Mouse (Mus musculus) kidney, postnatal 0 days (tissue): ENCODE results near the gene Ifitm10. TPM values are rescaled to one million over a fixed set of nuclear protein-coding genes. Genes with fewer than 3 reads are reported as not detected.

Experiments
- ATAC-seq: fragments of 200-750 bp; cut with Nextera tagmentation; replicated peaks from 2 replicates; pipeline ENCODE4 v1.8.0; 2017; ENCODE audit warnings: low read depth, moderate number of reproducible peaks, moderate TSS enrichment, moderate library complexity; ENCODE audit not compliant: low FRiP score
- DNase-seq: peaks from one replicate; pipeline ENCODE4 v3.0.0-alpha.2; 2016; ENCODE audit warnings: low spot score
- H3K27ac ChIP-seq: fragments of 300-500 bp; sonication (generic); 2 replicates; pipeline ENCODE4 v1.5.1; 2014; ENCODE audit warnings: mild to moderate bottlenecking
- H3K27me3 ChIP-seq: fragments of 300-500 bp; sonication (generic); 2 replicates; pipeline ENCODE4 v1.6.1; 2014; ENCODE audit warnings: low read length, mixed read lengths; ENCODE audit not compliant: insufficient read depth
- H3K36me3 ChIP-seq: fragments of 300-500 bp; sonication (generic); 2 replicates; pipeline ENCODE4 v1.6.1; 2014; ENCODE audit warnings: low read length, mixed read lengths; ENCODE audit not compliant: insufficient read depth
- H3K4me1 ChIP-seq: fragments of 300-500 bp; sonication (generic); replicated peaks from 2 replicates; pipeline ENCODE4 v1.6.1; 2014; ENCODE audit warnings: antibody characterized with exemption, low read length, mixed read lengths; ENCODE audit not compliant: insufficient read depth
- H3K4me2 ChIP-seq: fragments of 300-500 bp; sonication (generic); 2 replicates; pipeline ENCODE4 v1.6.1; 2014; ENCODE audit warnings: mild to moderate bottlenecking, low read length, moderate library complexity, mixed read lengths
- H3K4me3 ChIP-seq: fragments of 300-500 bp; sonication (generic); replicated peaks from 2 replicates; pipeline ENCODE4 v1.5.1; 2014; ENCODE audit warnings: low read depth, low read length
- H3K9ac ChIP-seq: fragments of 300-500 bp; sonication (generic); 2 replicates; pipeline ENCODE4 v1.6.1; 2014; ENCODE audit warnings: low read depth, low read length
- H3K9me3 ChIP-seq: fragments of 300-500 bp; sonication (generic); replicated peaks from 2 replicates; pipeline ENCODE4 v1.6.1; 2016; ENCODE audit warnings: low read length, inconsistent platforms, mixed read lengths
- CTCF ChIP-seq: IDR thresholded peaks from 2 replicates; pipeline ENCODE4 v1.5.1; 2016; ENCODE audit warnings: antibody characterized with exemption, low read depth, mild to moderate bottlenecking, moderate library complexity
- WGBS: fragments of 180-500 bp; shearing (Covaris S2); extraction: QIAGEN DNeasy Blood & Tissue Kit; methylation state at CpG from one replicate; pipeline ENCODE4 v1.1.7; 2014; 5-methylcytosine and 5-hydroxymethylcytosine counted together
- polyA plus RNA-seq: library from polyadenylated mRNA; unstranded; fragments of >200 nt; fragmentation: Nextera tagmentation; extraction: Ambion mirVana; gene quantifications from 2 replicates; pipeline ENCODE4 v1.2.1, GENCODE M21; 2015

Gene Ifitm10
- polyA plus RNA-seq, 1 experiment from 2014 or later: 3.6 TPM

DNA sequence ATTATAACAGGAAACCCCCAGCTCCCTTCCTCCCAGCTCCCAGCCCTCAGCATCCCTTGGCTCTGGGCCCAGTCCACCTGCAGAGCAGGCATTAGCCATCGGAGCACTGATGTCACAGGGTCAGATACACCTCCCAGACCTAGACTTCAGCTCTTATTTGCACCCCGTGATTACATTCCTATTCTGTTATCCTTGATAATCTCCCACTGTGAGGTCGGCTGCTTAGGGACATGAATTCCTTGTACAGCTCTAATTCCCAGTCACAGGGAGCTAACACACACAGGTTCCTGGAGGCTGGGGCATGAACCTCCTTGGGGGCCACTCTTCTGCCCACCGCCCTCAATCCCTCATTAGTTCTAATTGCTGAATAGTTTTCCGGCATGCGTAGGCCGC is 27.2 kb upstream of the Ifitm10 start:
- no peak for TF ChIP-seq CTCF
- DNase-seq (peak; percentile 49), ATAC-seq (peak; percentile 63)
- Histone ChIP-seq H3K27me3 (no peaks in the 10 kb centered on the region), H3K9ac (no peak overlapping the region), H3K4me1 (no peaks in the 10 kb centered on the region), H3K4me2 (no peak overlapping the region), H3K27ac (peak overlapping the region; percentile 43), H3K36me3 (no peaks in the 10 kb centered on the region), H3K4me3 (no peak overlapping the region), H3K9me3 (no peaks in the 10 kb centered on the region)
- WGBS: 36% methylated on average over 7 of the region's 7 CpGs

DNA sequence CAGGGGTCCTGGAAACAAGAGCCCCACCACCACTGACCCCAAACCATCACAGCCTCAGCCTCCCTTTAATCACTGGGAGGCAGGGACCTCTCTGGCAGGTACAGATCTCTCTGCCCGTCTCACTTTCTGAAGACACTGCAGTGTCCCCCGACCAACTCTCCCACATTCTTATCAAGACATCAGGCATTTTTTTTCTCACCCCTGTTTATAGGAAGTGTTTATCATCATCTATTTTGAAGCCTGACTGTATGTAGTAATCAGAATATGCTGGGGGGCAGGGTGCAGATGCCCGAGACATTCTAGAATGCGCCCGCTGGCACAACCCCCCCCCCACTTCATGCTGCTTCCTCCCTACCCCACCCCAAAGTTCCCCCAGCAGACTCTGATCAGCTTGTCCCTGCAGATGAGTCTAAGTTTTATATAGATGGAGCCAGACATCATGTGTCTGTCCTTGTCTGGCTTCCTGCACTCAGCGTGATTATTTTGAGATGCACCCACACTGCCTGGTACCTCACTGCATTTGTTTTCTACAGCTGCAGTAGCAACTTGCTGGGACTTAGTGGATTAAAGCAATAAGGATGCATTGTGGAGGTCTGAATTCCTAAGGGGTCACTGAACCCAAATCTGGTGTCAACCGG is 26.7 kb upstream of the Ifitm10 start:
- no peak for TF ChIP-seq CTCF
- H3K4me2 ChIP-seq: no peak overlapping the region
- H3K36me3 ChIP-seq: no peaks in the 10 kb centered on the region
- DNase-seq: no peak
- H3K27me3 ChIP-seq: no peaks in the 10 kb centered on the region
- peak overlapping the region; percentile 44 for H3K27ac ChIP-seq
- no peak overlapping the region for H3K9ac ChIP-seq
- no peaks in the 10 kb centered on the region for H3K4me1 ChIP-seq
- ATAC-seq: no peak
- H3K4me3 ChIP-seq: no peak overlapping the region
- 38% methylated on average over 7 of the region's 7 CpGs for WGBS
- H3K9me3 ChIP-seq: no peaks in the 10 kb centered on the region

DNA sequence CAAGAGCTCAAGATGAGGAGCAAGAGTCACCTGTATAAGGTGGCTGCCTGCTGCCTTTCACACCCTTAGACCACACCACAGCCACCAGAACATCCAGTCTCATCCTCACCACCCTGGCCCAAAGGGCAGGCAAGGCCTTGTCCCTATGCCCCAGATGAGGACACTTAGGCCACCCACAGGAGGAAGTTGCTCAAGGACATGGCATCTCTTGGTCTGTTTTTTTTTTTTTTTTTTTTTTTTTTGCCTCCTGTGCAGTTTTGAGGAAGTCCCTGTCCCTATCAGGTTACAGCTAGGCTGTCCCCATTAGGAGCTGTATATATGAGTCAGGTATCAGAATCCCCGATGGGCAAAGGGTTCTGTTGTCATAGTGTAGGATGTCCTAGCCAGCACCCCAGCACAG is 25.7 kb upstream of the Ifitm10 start:
- 41% methylated on average over 1 of the region's 1 CpGs for WGBS
- DNase-seq (no peak), ATAC-seq (no peak)
- Histone ChIP-seq H3K9ac (no peak overlapping the region), H3K9me3 (no peaks in the 10 kb centered on the region), H3K27me3 (no peaks in the 10 kb centered on the region), H3K27ac (no peak overlapping the region), H3K4me2 (no peak overlapping the region), H3K4me1 (no peaks in the 10 kb centered on the region), H3K4me3 (no peak overlapping the region), H3K36me3 (no peaks in the 10 kb centered on the region)
- TF ChIP-seq CTCF: no peak

DNA sequence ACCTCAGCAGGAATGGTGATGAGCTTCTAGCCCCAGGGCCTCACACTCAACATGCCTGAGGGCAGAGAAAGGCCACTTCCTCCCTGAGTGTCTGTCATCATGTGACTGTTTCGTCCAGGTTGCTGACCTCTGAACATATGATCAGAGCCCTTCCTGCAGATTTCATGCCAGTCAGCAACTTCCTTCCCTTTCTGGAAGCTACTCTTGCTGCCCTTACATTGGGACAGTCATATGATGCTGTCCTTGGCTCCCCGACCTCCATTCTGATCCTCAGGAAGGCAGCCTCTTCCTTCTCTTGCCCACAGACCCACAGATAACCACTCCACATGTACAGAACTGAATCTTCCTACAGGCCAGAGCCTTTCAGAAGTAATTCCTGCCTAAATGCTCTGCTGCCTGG is 24.5 kb upstream of the Ifitm10 start:
- H3K4me3 ChIP-seq: no peak overlapping the region
- no peak for ATAC-seq
- no peak overlapping the region for H3K27ac ChIP-seq
- H3K27me3 ChIP-seq: no peaks in the 10 kb centered on the region
- no peaks in the 10 kb centered on the region for H3K4me1 ChIP-seq
- no peaks in the 10 kb centered on the region for H3K36me3 ChIP-seq
- TF ChIP-seq CTCF: no peak
- 40% methylated on average over 2 of the region's 2 CpGs for WGBS
- peak; percentile 50 for DNase-seq
- no peak overlapping the region for H3K4me2 ChIP-seq
- no peaks in the 10 kb centered on the region for H3K9me3 ChIP-seq
- H3K9ac ChIP-seq: no peak overlapping the region

DNA sequence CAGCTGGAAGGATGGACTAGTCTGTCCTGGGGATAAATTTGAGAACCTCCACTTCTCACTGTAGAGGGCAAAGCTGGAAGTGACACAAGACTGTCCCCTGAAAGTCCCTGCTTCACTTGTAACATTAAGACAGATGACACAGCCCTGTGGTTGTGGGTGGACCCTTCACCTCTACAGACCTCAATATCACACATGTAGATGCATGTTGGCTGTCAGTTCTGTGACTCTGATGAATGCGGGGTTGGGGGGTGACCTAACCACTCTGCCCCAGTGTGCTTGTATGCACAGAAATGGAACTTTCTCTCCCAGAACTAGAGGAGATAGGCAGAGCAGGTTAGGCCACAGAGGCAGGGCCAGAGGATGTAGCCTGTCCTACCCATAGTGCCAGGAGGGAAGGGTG is 23.1 kb upstream of the Ifitm10 start:
- TF ChIP-seq CTCF: no peak

DNA sequence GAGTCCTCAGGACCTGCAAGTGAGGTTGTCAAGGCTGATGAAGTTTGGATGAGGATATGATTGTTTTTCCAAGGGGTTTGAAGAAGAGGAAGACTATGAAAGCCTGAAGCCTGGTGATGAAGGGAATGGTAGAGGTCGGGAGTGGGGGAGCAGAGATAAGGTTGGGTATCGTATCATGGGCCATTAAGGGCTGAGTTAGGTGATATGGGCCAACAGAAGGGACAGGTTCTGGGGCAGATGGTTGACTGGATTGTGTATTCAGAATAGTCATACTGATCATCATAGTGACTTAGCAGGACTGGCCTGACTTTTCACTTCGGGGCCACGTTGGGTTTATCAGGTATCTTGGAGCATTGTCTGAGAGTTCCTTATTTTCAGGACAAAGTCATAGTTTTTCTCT is 21.9 kb upstream of the Ifitm10 start:
- ATAC-seq (no peak), DNase-seq (no peak)
- H3K9ac ChIP-seq: no peak overlapping the region
- H3K4me1 ChIP-seq: no peaks in the 10 kb centered on the region
- 86% methylated on average over 4 of the region's 4 CpGs for WGBS
- H3K4me3 ChIP-seq: no peak overlapping the region
- TF ChIP-seq CTCF: no peak
- H3K27me3 ChIP-seq: no peaks in the 10 kb centered on the region
- H3K4me2 ChIP-seq: no peak overlapping the region
- H3K27ac ChIP-seq: no peak overlapping the region
- no peaks in the 10 kb centered on the region for H3K36me3 ChIP-seq
- H3K9me3 ChIP-seq: no peaks in the 10 kb centered on the region

More for the DNA sequence above, 23.1 kb upstream of the Ifitm10 start:
- no peak overlapping the region for H3K4me2 ChIP-seq
- WGBS: 97% methylated on average over 1 of the region's 1 CpGs
- no peak for DNase-seq
- no peaks in the 10 kb centered on the region for H3K27me3 ChIP-seq
- no peak overlapping the region for H3K4me3 ChIP-seq
- no peak for ATAC-seq
- no peak overlapping the region for H3K9ac ChIP-seq
- no peak overlapping the region for H3K27ac ChIP-seq
- H3K4me1 ChIP-seq: no peaks in the 10 kb centered on the region
- H3K9me3 ChIP-seq: no peaks in the 10 kb centered on the region
- no peaks in the 10 kb centered on the region for H3K36me3 ChIP-seq
